Mouse (Mus musculus) CD4-positive naive resting alpha-beta T cell, adult 76 days (primary cell): ENCODE measurements around the gene Olfr39. TPM values are rescaled to one million over a fixed set of nuclear protein-coding genes. Genes with fewer than 3 reads are reported as not detected.

ENCODE experiments used
- total RNA-seq: library from RNA; stranded (reverse); gene quantifications from one replicate; pipeline ENCODE4 v1.2.4, GENCODE M21; 2023

Olfr39 gene
- not detected for total RNA-seq

GRCm38 (mm10) chr9:20282051-20282450 lies at the start of gene Olfr39:
TSS of gene Olfr39 (plus strand) at chr9:20282351.

GRCm38 (mm10) chr9:20236819-20237218 lies 45.3 kb upstream of the Olfr39 start, which contains the start of gene Olfr872:
TSS of gene Olfr872 (plus strand) at chr9:20237119.

GRCm38 (mm10) chr9:20298232-20298631 lies 16.1 kb downstream of the Olfr39 start, which contains the start of gene Olfr873:
TSS of gene Olfr873 (plus strand) at chr9:20298532.

DNA sequence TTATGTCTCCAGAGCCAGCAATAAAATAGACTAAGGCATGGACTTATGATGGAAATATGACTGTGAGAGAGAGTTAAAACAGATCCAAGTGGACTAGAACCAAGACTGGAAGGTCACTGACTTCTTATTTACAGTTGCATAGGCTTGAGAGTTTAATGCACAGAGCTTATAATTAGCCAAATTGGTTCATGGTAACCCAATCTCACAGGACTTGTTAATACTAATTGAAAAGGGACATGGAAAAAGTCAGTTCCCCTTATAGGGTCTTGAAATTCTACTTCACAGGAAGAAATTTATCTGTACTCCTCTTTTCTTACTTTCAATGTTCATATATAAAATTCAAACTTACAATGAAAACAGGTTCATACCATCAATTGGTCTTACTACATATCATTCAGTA lies 53.8 kb downstream of the Olfr39 start, which contains the start of gene Olfr18:
Gene Olfr18 (minus strand): TSS at position 101 of the 400 bp plus-strand sequence.

Other genes starting within 250 kb of the Olfr39 start
- gene Olfr867, start 224.8 kb upstream of the Olfr39 start, total RNA-seq, result not detected
- not detected for gene Olfr868, start 183.7 kb upstream of the Olfr39 start, total RNA-seq
- gene Olfr869, start 153.3 kb upstream of the Olfr39 start, total RNA-seq, result not detected
- gene Olfr870, start 108.3 kb upstream of the Olfr39 start, total RNA-seq, result not detected
- not detected for gene Olfr871, start 70.1 kb upstream of the Olfr39 start, total RNA-seq
- gene Olfr872, start 45.2 kb upstream of the Olfr39 start, total RNA-seq, result not detected
- not detected for gene Olfr873, start 16.2 kb downstream of the Olfr39 start, total RNA-seq
- gene Olfr18, start 53.7 kb downstream of the Olfr39 start, total RNA-seq, result not detected
- gene Zfp560, start 102.8 kb downstream of the Olfr39 start, total RNA-seq, result 7.4 TPM
- gene Zfp26, start 177.8 kb downstream of the Olfr39 start, total RNA-seq, result 42.7 TPM
- 20.2 TPM for gene Zfp426, start 210.4 kb downstream of the Olfr39 start, total RNA-seq
- 28.1 TPM for gene Zfp266, start 239.1 kb downstream of the Olfr39 start, total RNA-seq